17 mouse cellular contexts compared by ENCODE assay signal in genomic region chr16:96348070-96348469, GRCm38 (mm10).
DNase-seq lines count a peak whose midpoint lies in the region; ATAC-seq and TF ChIP-seq lines count a peak whose summit lies in the region.
"Had no signal": no experiment of that assay in that cellular context is flagged by ENCODE, and none has a peak within 500 bp of the region (broad histone marks: within the 10 kb centered on the region; RNA-seq: fewer than 3 reads in every experiment).

No protein-coding gene starts in this region.

- H3K27ac ChIP-seq in hindbrain, embryonic 15.5 days (replicated peaks) = no peak overlapping the region
- H3K27ac ChIP-seq in hindbrain, embryonic 14.5 days = no peak overlapping the region
- H3K27ac ChIP-seq in stomach, embryonic 15.5 days = no peak overlapping the region
- H3K27ac ChIP-seq in stomach, postnatal 0 days (replicated peaks) = no peak overlapping the region
- no peak overlapping the region for H3K27ac ChIP-seq in limb, embryonic 14.5 days (replicated peaks; ENCODE audit: low read depth, low read length)
- H3K27ac ChIP-seq in heart, embryonic 12.5 days (ENCODE audit: poor library complexity, severe bottlenecking) = no peak overlapping the region
- H3K27ac ChIP-seq: liver, embryonic 13.5 days; midbrain, embryonic 12.5 days had no signal

- no peaks in the 10 kb centered on the region for H3K27me3 ChIP-seq in hindbrain, embryonic 15.5 days
- no peaks in the 10 kb centered on the region for H3K27me3 ChIP-seq in hindbrain, embryonic 14.5 days (ENCODE audit: control insufficient read depth, insufficient read depth, low read length)
- H3K27me3 ChIP-seq in stomach, embryonic 15.5 days (replicated peaks) = no peaks in the 10 kb centered on the region
- no peaks in the 10 kb centered on the region for H3K27me3 ChIP-seq in stomach, postnatal 0 days (ENCODE audit: control insufficient read depth, insufficient read depth, low read length)
- H3K27me3 ChIP-seq in limb, embryonic 14.5 days (ENCODE audit: control insufficient read depth, insufficient read depth, low read length) = no peaks in the 10 kb centered on the region; the same call in 1 of the 2 replicates
- peaks cover 7% of the 10 kb centered on the region for H3K27me3 ChIP-seq in heart, embryonic 12.5 days (replicated peaks)
- H3K27me3 ChIP-seq: liver, embryonic 13.5 days had no signal

- H3K4me1 ChIP-seq in hindbrain, embryonic 15.5 days (replicated peaks) = peaks cover 11% of the 10 kb centered on the region; the same call in 1 of the 2 replicates
- no peaks in the 10 kb centered on the region for H3K4me1 ChIP-seq in hindbrain, embryonic 14.5 days (replicated peaks; ENCODE audit: control insufficient read depth, insufficient read depth, low read length)
- H3K4me1 ChIP-seq in stomach, embryonic 15.5 days = no peaks in the 10 kb centered on the region
- H3K4me1 ChIP-seq in stomach, postnatal 0 days (replicated peaks; ENCODE audit: control insufficient read depth, insufficient read depth) = 0 out of 2 replicates have a peak, but pooled peaks cover 3% of the 10 kb centered on the region
- H3K4me1 ChIP-seq in limb, embryonic 14.5 days (ENCODE audit: control insufficient read depth, insufficient read depth, low read length) = peaks cover 8% of the 10 kb centered on the region
- H3K4me1 ChIP-seq in heart, embryonic 12.5 days (replicated peaks) = peaks cover 14% of the 10 kb centered on the region
- H3K4me1 ChIP-seq: liver, embryonic 13.5 days had no signal

- H3K9me3 ChIP-seq in hindbrain, embryonic 15.5 days = no peaks in the 10 kb centered on the region
- no peaks in the 10 kb centered on the region for H3K9me3 ChIP-seq in hindbrain, embryonic 14.5 days (ENCODE audit: control insufficient read depth, low read length)
- no peaks in the 10 kb centered on the region for H3K9me3 ChIP-seq in stomach, embryonic 15.5 days
- H3K9me3 ChIP-seq in stomach, postnatal 0 days (ENCODE audit: control insufficient read depth, low read length) = no peaks in the 10 kb centered on the region
- no peaks in the 10 kb centered on the region for H3K9me3 ChIP-seq in limb, embryonic 14.5 days (ENCODE audit: control insufficient read depth, low read length)
- H3K9me3 ChIP-seq in heart, embryonic 12.5 days (replicated peaks) = no peaks in the 10 kb centered on the region
- H3K9me3 ChIP-seq: liver, embryonic 13.5 days; midbrain, embryonic 12.5 days had no signal

- WGBS in hindbrain, embryonic 15.5 days = 60% methylated on average over 11 of the region's 11 CpGs
- 66% methylated on average over 11 of the region's 11 CpGs for WGBS in hindbrain, embryonic 14.5 days
- 46% methylated on average over 11 of the region's 11 CpGs for WGBS in stomach, embryonic 15.5 days
- 46% methylated on average over 11 of the region's 11 CpGs for WGBS in stomach, postnatal 0 days
- 29% methylated on average over 11 of the region's 11 CpGs for WGBS in limb, embryonic 14.5 days
- WGBS in heart, embryonic 12.5 days = 59% methylated on average over 11 of the region's 11 CpGs

- H3K4me2 ChIP-seq in hindbrain, embryonic 15.5 days = 0 out of 2 replicates have a peak overlapping the region, but pooled peaks have one; percentile 3
- no peak overlapping the region for H3K4me2 ChIP-seq in hindbrain, embryonic 14.5 days (replicated peaks)
- H3K4me2 ChIP-seq in stomach, embryonic 15.5 days = 0 out of 2 replicates have a peak overlapping the region, but pooled peaks have one; percentile 2
- no peak overlapping the region for H3K4me2 ChIP-seq in stomach, postnatal 0 days (replicated peaks; ENCODE audit: low read depth)
- peak overlapping the region; percentile 26 for H3K4me2 ChIP-seq in limb, embryonic 14.5 days (replicated peaks; ENCODE audit: low read depth, low read length, severe bottlenecking)
- no peak overlapping the region for H3K4me2 ChIP-seq in heart, embryonic 12.5 days
- H3K4me2 ChIP-seq: liver, embryonic 13.5 days; midbrain, embryonic 12.5 days had no signal

- ATAC-seq in hindbrain, embryonic 15.5 days (ENCODE audit: low FRiP score, low read depth) = no peak
- ATAC-seq in hindbrain, embryonic 14.5 days (ENCODE audit: low FRiP score) = no peak
- no peak for ATAC-seq in stomach, embryonic 15.5 days (ENCODE audit: insufficient read depth, low FRiP score, low read depth)
- ATAC-seq in stomach, postnatal 0 days (ENCODE audit: low FRiP score, low TSS enrichment) = no peak
- ATAC-seq in limb, embryonic 14.5 days (ENCODE audit: low FRiP score, low read depth) = peak; percentile 41; the same call in 1 of the 2 replicates
- ATAC-seq in heart, embryonic 12.5 days (ENCODE audit: insufficient number of reproducible peaks, low FRiP score) = no peak

- no peak for TF ChIP-seq POLR2A in limb, embryonic 14.5 days (IDR thresholded peaks at IDR 0.05; ENCODE audit: borderline replicate concordance, extremely low read depth, insufficient read depth, insufficient read length)

- no peak for TF ChIP-seq CTCF in stomach, postnatal 0 days (IDR thresholded peaks at IDR 0.05; ENCODE audit: low read depth)

- no peaks in the 10 kb centered on the region for H3K36me3 ChIP-seq in hindbrain, embryonic 15.5 days
- H3K36me3 ChIP-seq in hindbrain, embryonic 14.5 days (replicated peaks; ENCODE audit: control insufficient read depth, insufficient read depth) = no peaks in the 10 kb centered on the region
- H3K36me3 ChIP-seq in stomach, embryonic 15.5 days = no peaks in the 10 kb centered on the region
- no peaks in the 10 kb centered on the region for H3K36me3 ChIP-seq in stomach, postnatal 0 days (ENCODE audit: control insufficient read depth, insufficient read depth, low read length)
- no peaks in the 10 kb centered on the region for H3K36me3 ChIP-seq in limb, embryonic 14.5 days (ENCODE audit: control insufficient read depth, insufficient read depth, low read length)
- no peaks in the 10 kb centered on the region for H3K36me3 ChIP-seq in heart, embryonic 12.5 days
- H3K36me3 ChIP-seq: liver, embryonic 13.5 days; midbrain, embryonic 12.5 days had no signal

- H3K4me3 ChIP-seq in hindbrain, embryonic 15.5 days = no peak overlapping the region
- H3K4me3 ChIP-seq in hindbrain, embryonic 14.5 days (replicated peaks; ENCODE audit: low read length) = no peak overlapping the region
- H3K4me3 ChIP-seq in stomach, embryonic 15.5 days (replicated peaks) = no peak overlapping the region
- H3K4me3 ChIP-seq in stomach, postnatal 0 days (ENCODE audit: low read depth, low read length) = no peak overlapping the region
- no peak overlapping the region for H3K4me3 ChIP-seq in limb, embryonic 14.5 days (replicated peaks; ENCODE audit: low read length)
- no peak overlapping the region for H3K4me3 ChIP-seq in heart, embryonic 12.5 days
- H3K4me3 ChIP-seq: liver, embryonic 13.5 days; midbrain, embryonic 12.5 days had no signal

- no peak for DNase-seq in hindbrain, embryonic 14.5 days (ENCODE audit: low spot score)
- DNase-seq in stomach, postnatal 0 days (ENCODE audit: low spot score) = no peak
- DNase-seq in limb, embryonic 14.5 days (ENCODE audit: low spot score) = peak; percentile 29
- no peak for DNase-seq in right cerebral cortex, postnatal 10 days (ENCODE audit: low spot score in 2 of 2)
- DNase-seq in gastrocnemius, adult 18-20 months (ENCODE audit: low spot score) = no peak
- DNase-seq: adrenal gland, postnatal 10 days; B cell, adult 2 months; cerebellum, adult 9-11 months; heart, adult 11 months; heart, postnatal 10 days; kidney, adult 8-10 months; layer of hippocampus, postnatal 36 days; liver, embryonic 13.5 days had no signal

- TF ChIP-seq EP300 in stomach, postnatal 0 days (optimal IDR thresholded peaks at IDR 0.05) = no peak

- no peak overlapping the region for H3K9ac ChIP-seq in hindbrain, embryonic 15.5 days
- no peak overlapping the region for H3K9ac ChIP-seq in hindbrain, embryonic 14.5 days
- no peak overlapping the region for H3K9ac ChIP-seq in stomach, embryonic 15.5 days
- no peak overlapping the region for H3K9ac ChIP-seq in stomach, postnatal 0 days (ENCODE audit: low read length)
- H3K9ac ChIP-seq in limb, embryonic 14.5 days (ENCODE audit: low read depth, low read length, severe bottlenecking) = no peak overlapping the region
- H3K9ac ChIP-seq in heart, embryonic 12.5 days = no peak overlapping the region
- H3K9ac ChIP-seq: liver, embryonic 13.5 days; midbrain, embryonic 12.5 days had no signal

Comparison
In these comparisons a context has a peak if more than half of its experiments do, and no peak if none do; other contexts are left out.
1. H3K4me2 ChIP-seq: peak in hindbrain, embryonic 15.5 days (single experiment), stomach, embryonic 15.5 days (single experiment) and limb, embryonic 14.5 days (single experiment); none in hindbrain, embryonic 14.5 days (single experiment), stomach, postnatal 0 days (single experiment) and heart, embryonic 12.5 days (single experiment).